Mouse (Mus musculus) heart, embryonic 11.5 days (tissue): ENCODE data around the gene Ccdc85c. TPM values are rescaled to one million over a fixed set of nuclear protein-coding genes. Genes with fewer than 3 reads are reported as not detected.

Source experiments
- ATAC-seq: fragments of 200-750 bp; cut with Nextera tagmentation; replicated peaks from 2 replicates; pipeline ENCODE4 v1.8.0; 2017; ENCODE audit warnings: moderate library complexity; ENCODE audit not compliant: insufficient number of reproducible peaks, low FRiP score, low TSS enrichment
- H3K27ac ChIP-seq: fragments of 300-500 bp; sonication (generic); 2 replicates; pipeline ENCODE4 v1.5.1; 2014; ENCODE audit warnings: mild to moderate bottlenecking, low read depth, low read length
- H3K27me3 ChIP-seq: fragments of 300-500 bp; sonication (generic); 2 replicates; pipeline ENCODE4 v1.6.1; 2014; ENCODE audit warnings: mild to moderate bottlenecking, low read length, mixed read lengths; ENCODE audit not compliant: control insufficient read depth, insufficient read depth
- H3K36me3 ChIP-seq: fragments of 300-500 bp; sonication (generic); 2 replicates; pipeline ENCODE4 v1.6.1; 2014; ENCODE audit warnings: mild to moderate bottlenecking, low read length, moderate library complexity, mixed read lengths; ENCODE audit not compliant: control insufficient read depth, insufficient read depth
- H3K4me1 ChIP-seq: fragments of 300-500 bp; sonication (generic); 2 replicates; pipeline ENCODE4 v1.6.1; 2014; ENCODE audit warnings: low read length; ENCODE audit not compliant: control insufficient read depth, insufficient read depth
- H3K4me2 ChIP-seq: fragments of 300-500 bp; sonication (generic); 2 replicates; pipeline ENCODE4 v1.6.1; 2014; ENCODE audit warnings: mild to moderate bottlenecking, moderate library complexity
- H3K4me3 ChIP-seq: fragments of 300-500 bp; sonication (generic); 2 replicates; pipeline ENCODE4 v1.5.1; 2014; ENCODE audit warnings: low read depth, low read length
- H3K9ac ChIP-seq: fragments of 300-500 bp; sonication (generic); 2 replicates; pipeline ENCODE4 v1.6.1; 2014; ENCODE audit warnings: mild to moderate bottlenecking, low read depth, low read length, moderate library complexity
- H3K9me3 ChIP-seq: fragments of 300-500 bp; sonication (generic); replicated peaks from 2 replicates; pipeline ENCODE4 v1.6.1; 2016; ENCODE audit warnings: low read length; ENCODE audit not compliant: control insufficient read depth
- WGBS: fragments of 180-500 bp; shearing (Covaris S2); extraction: QIAGEN DNeasy Blood & Tissue Kit; methylation state at CpG from one replicate; pipeline ENCODE4 v1.1.7; 2014; ENCODE audit not compliant: insufficient replicate concordance; 5-methylcytosine and 5-hydroxymethylcytosine counted together
- polyA plus RNA-seq: library from polyadenylated mRNA; unstranded; fragments of >200 nt; fragmentation: Nextera tagmentation; extraction: Ambion mirVana; gene quantifications from 2 replicates; pipeline ENCODE4 v1.2.1, GENCODE M21; 2014

The Ccdc85c gene
- polyA plus RNA-seq, 1 experiment from 2014 or later: 7.8 TPM

- Histone ChIP-seq H3K27ac (no peak overlapping the region), H3K4me1 (peaks cover 94% of the 10 kb centered on the region), H3K4me3 (no peak overlapping the region), H3K36me3 (no peaks in the 10 kb centered on the region), H3K9me3 (no peaks in the 10 kb centered on the region), H3K27me3 (no peaks in the 10 kb centered on the region), H3K4me2 (no peak overlapping the region), H3K9ac (no peak overlapping the region)
- ATAC-seq: no peak
- 85% methylated on average over 20 of the region's 20 CpGs for WGBS
Observed at GRCm38 (mm10) chr12:108242243-108242745, 32.9 kb downstream of the Ccdc85c start.

- no peak overlapping the region for H3K9ac ChIP-seq
- no peak overlapping the region for H3K4me3 ChIP-seq
- no peaks in the 10 kb centered on the region for H3K36me3 ChIP-seq
- 64% methylated on average over 6 of the region's 6 CpGs for WGBS
- H3K9me3 ChIP-seq: no peaks in the 10 kb centered on the region
- no peak for ATAC-seq
- H3K4me2 ChIP-seq: no peak overlapping the region
- H3K27ac ChIP-seq: no peak overlapping the region
- peaks cover 94% of the 10 kb centered on the region for H3K4me1 ChIP-seq
- H3K27me3 ChIP-seq: no peaks in the 10 kb centered on the region
Observed at GRCm38 (mm10) chr12:108241626-108242025, 33.6 kb downstream of the Ccdc85c start.

- no peak for ATAC-seq
- 61% methylated on average over 21 of the region's 21 CpGs for WGBS
- no peak overlapping the region for H3K9ac ChIP-seq
- H3K4me2 ChIP-seq: no peak overlapping the region
- H3K27me3 ChIP-seq: no peaks in the 10 kb centered on the region
- H3K4me1 ChIP-seq: peaks cover 93% of the 10 kb centered on the region
- H3K36me3 ChIP-seq: no peaks in the 10 kb centered on the region
- H3K4me3 ChIP-seq: no peak overlapping the region
- no peaks in the 10 kb centered on the region for H3K9me3 ChIP-seq
- no peak overlapping the region for H3K27ac ChIP-seq
Observed at GRCm38 (mm10) chr12:108240953-108241588, 34.2 kb downstream of the Ccdc85c start.

GRCm38 (mm10) chr12:108240401-108240890 is 34.8 kb downstream of the Ccdc85c start:
- no peak overlapping the region for H3K4me2 ChIP-seq
- no peak overlapping the region for H3K27ac ChIP-seq
- H3K4me3 ChIP-seq: no peak overlapping the region
- no peaks in the 10 kb centered on the region for H3K9me3 ChIP-seq
- no peak for ATAC-seq
- 82% methylated on average over 13 of the region's 13 CpGs for WGBS
- H3K9ac ChIP-seq: no peak overlapping the region
- H3K36me3 ChIP-seq: no peaks in the 10 kb centered on the region
- no peaks in the 10 kb centered on the region for H3K27me3 ChIP-seq
- peaks cover 92% of the 10 kb centered on the region for H3K4me1 ChIP-seq

- no peaks in the 10 kb centered on the region for H3K36me3 ChIP-seq
- no peak overlapping the region for H3K27ac ChIP-seq
- H3K9ac ChIP-seq: no peak overlapping the region
- no peaks in the 10 kb centered on the region for H3K9me3 ChIP-seq
- no peaks in the 10 kb centered on the region for H3K27me3 ChIP-seq
- no peak overlapping the region for H3K4me3 ChIP-seq
- no peak overlapping the region for H3K4me2 ChIP-seq
- WGBS: 66% methylated on average over 5 of the region's 5 CpGs
- peaks cover 91% of the 10 kb centered on the region for H3K4me1 ChIP-seq
- ATAC-seq: no peak
Observed at GRCm38 (mm10) chr12:108239441-108239840, 35.8 kb downstream of the Ccdc85c start.

- Histone ChIP-seq H3K4me2 (no peak overlapping the region), H3K9ac (no peak overlapping the region), H3K9me3 (no peaks in the 10 kb centered on the region), H3K27me3 (no peaks in the 10 kb centered on the region), H3K4me3 (no peak overlapping the region), H3K27ac (no peak overlapping the region), H3K4me1 (peaks cover 88% of the 10 kb centered on the region), H3K36me3 (no peaks in the 10 kb centered on the region)
- 64% methylated on average over 17 of the region's 17 CpGs for WGBS
- no peak for ATAC-seq
Observed at GRCm38 (mm10) chr12:108238395-108239035, 36.7 kb downstream of the Ccdc85c start.

GRCm38 (mm10) chr12:108237300-108238006 is 37.8 kb downstream of the Ccdc85c start:
- Histone ChIP-seq H3K27me3 (no peaks in the 10 kb centered on the region), H3K27ac (peak overlapping the region; percentile 35), H3K9me3 (no peaks in the 10 kb centered on the region), H3K4me3 (no peak overlapping the region), H3K36me3 (no peaks in the 10 kb centered on the region), H3K9ac (no peak overlapping the region), H3K4me2 (0 out of 2 replicates have a peak overlapping the region, but pooled peaks have one; percentile 24), H3K4me1 (peaks cover 81% of the 10 kb centered on the region)
- WGBS: 62% methylated on average over 6 of the region's 6 CpGs
- no peak for ATAC-seq

- Histone ChIP-seq H3K27ac (no peak overlapping the region; the same call in 1 of the 2 replicates), H3K4me2 (no peak overlapping the region), H3K9ac (no peak overlapping the region), H3K36me3 (no peaks in the 10 kb centered on the region), H3K4me3 (no peak overlapping the region), H3K27me3 (no peaks in the 10 kb centered on the region), H3K9me3 (no peaks in the 10 kb centered on the region), H3K4me1 (peaks cover 76% of the 10 kb centered on the region)
- 70% methylated on average over 17 of the region's 18 CpGs for WGBS
- ATAC-seq: no peak
Observed at GRCm38 (mm10) chr12:108235976-108236555, 39.2 kb downstream of the Ccdc85c start.
